Mouse (Mus musculus) G1E (cell line): Measurements from ENCODE around the gene Rnf187.

Experiments used
- CTCF ChIP-seq: IDR thresholded peaks from 2 replicates; pipeline ENCODE4 v1.5.1; 2012; ENCODE audit warnings: low read depth, low read length, inconsistent platforms, mixed read lengths
- POLR2AphosphoS5 ChIP-seq: IDR thresholded peaks from 2 replicates; pipeline ENCODE4 v1.6.1; 2012; ENCODE audit warnings: low read depth, low read length, inconsistent platforms; ENCODE audit not compliant: insufficient replicate concordance
- TAL1 ChIP-seq: conservative IDR thresholded peaks from 2 replicates; pipeline ENCODE4 v1.6.1; 2012; ENCODE audit warnings: low read depth, low read length, inconsistent platforms, mixed read lengths

DNA sequence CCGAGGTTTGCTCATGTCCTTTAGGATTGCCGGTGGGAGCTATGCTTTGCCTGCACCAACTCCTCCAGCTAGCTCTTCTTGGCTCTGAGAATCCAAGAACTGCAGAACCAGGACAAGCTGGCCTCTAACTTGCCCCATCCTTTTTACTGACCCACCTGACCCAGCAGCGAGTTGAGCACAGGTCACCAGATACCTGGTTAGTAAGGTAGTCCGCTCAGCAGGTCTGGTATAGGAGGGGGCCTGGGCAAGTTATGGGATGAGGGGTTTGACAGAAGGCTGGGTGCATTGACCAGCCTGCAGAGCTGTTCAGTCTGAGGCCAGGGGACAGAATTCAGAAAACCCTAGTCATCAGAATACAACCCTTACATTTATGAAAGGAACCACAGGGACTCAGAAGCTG lies 9.7 kb downstream of the Rnf187 start:
- TF ChIP-seq CTCF: no peak
- TF ChIP-seq POLR2AphosphoS5: no peak
- no peak for TF ChIP-seq TAL1
